Mouse (Mus musculus) B cell, adult 67 days (primary cell): ENCODE data around the gene Bnc1. TPM values are rescaled to one million over a fixed set of nuclear protein-coding genes. Genes with fewer than 3 reads are reported as not detected.

Experiments
- total RNA-seq, 2 experiments: library from RNA; stranded (reverse); gene quantifications; 4 replicates each; pipeline ENCODE4 v1.2.4; 2023

The Bnc1 gene
- total RNA-seq = not detected

DNA sequence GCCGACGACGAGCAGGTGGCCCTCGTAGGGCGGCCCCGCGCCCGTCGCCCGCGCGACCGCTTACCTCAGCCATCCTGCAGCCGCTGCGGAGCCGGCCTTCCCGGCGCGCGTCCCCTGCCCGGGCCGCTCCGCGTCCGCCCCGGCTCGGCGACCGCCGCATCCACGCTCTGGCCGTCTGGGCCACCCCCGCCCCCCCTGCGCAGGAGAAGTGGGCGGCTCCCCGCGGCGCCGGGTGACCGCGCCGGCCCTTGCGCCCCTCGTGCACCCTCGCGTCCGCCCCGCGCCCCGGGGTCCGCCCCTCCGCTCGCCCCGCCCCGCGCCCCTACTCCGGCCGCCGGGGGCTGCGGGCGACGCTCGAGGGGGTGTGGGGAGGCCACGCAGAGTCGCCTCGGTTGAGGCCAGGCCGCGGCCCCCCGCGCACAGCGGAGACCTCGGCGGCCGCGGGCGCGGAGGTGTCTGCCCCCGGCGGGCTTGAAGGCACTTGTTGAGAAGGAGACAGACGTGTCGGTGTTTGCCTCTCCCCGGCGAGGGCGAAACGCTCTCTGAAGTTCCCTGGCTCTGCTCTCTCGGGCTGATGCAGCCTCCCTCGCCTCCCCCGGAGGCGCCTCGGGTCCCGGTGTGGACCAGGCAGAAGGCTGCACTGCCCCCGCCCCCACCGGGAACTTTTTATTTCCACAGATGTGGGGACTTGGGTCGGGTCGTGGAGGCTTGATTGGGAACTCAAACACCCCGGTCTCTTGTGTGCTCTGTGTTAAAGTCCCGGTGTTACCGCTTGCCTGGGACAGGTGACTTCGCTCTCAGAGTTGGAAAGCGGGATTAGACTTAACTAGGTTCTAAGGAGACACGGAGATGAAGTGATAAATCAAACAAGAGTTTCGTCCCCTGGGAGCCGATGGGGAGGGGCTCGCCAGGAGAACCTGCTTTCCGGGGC, at the start of gene Bnc1:
TSS of gene Bnc1 (minus strand) at position 162 of the 931 bp plus-strand sequence.

DNA sequence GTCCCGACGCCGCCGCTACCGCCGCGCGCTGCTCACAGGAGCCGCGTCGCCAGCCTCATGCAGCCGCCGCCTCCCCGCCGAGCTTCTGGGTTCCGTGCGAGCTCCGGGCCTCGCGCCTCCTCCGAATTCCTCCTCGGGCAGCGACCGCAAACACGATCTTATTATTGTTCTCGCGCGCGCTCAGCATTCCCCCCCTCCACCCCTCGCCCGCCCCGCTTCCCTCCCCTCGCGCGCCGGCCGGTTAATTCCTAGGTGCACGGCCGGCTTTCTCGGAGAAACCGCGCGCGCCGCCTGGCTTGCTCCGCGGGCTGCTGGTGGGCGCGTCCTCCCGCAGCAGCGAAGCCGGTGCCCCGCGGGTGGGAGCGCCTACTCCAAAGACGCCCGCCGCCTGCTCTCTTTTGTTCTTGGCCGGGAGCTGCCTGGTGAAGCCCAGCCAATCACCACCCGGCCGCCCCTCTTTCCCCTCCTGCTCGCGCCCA, 57.8 kb downstream of the Bnc1 start, which contains the start of gene Hdgfl3:
TSS of gene Hdgfl3 (minus strand) at position 207 of the 479 bp plus-strand sequence.

Other genes with a start within 250 kb of the Bnc1 start
- 10 to 100 TPM; 39.7 to 47.0 TPM for gene Ramac, start 229.4 kb downstream of the Bnc1 start, total RNA-seq
- 10 to 100 TPM; 29.8 to 30.2 TPM for gene 3110040N11Rik, start 202.8 kb downstream of the Bnc1 start, total RNA-seq
- gene Btbd1, start 162.9 kb downstream of the Bnc1 start, total RNA-seq = 10 to 100 TPM; 85.8 to 95.6 TPM
- not detected for gene Gm10160, start 136.5 kb downstream of the Bnc1 start, total RNA-seq
- gene Tm6sf1, start 133.3 kb downstream of the Bnc1 start, total RNA-seq = 100 to 1,000 TPM; 163 to 177 TPM
- 1 to 10 TPM; 3.2 to 4.2 TPM for gene Hdgfl3, start 57.8 kb downstream of the Bnc1 start, total RNA-seq
- gene Sh3gl3, start 181.5 kb upstream of the Bnc1 start, total RNA-seq = not detected